Mouse (Mus musculus) left cerebral cortex, adult 2 months (tissue): ENCODE results near the gene Cdca7l. TPM values are rescaled to one million over a fixed set of nuclear protein-coding genes. Genes with fewer than 3 reads are reported as not detected.

ENCODE experiments used
- DNase-seq, 2 experiments: peaks; one replicate each; pipeline ENCODE4 v3.0.0; 2021 to 2022; ENCODE audit warnings: low spot score in 2 of 2, mixed read lengths in 1 of 2; ENCODE audit errors: extremely low spot score in 1 of 2
- H3K27ac ChIP-seq: fragments of 200-600 bp; 2 replicates; pipeline ENCODE4 v1.8.1; 2022
- H3K4me3 ChIP-seq: fragments of 200-600 bp; 2 replicates; pipeline ENCODE4 v1.8.1; 2022
- CTCF ChIP-seq: fragments of 200-600 bp; IDR thresholded peaks from 2 replicates; pipeline ENCODE4 v1.8.1; 2022; ENCODE audit warnings: antibody characterized with exemption, mild to moderate bottlenecking, moderate library complexity
- intact Hi-C: fragments of 180-260 bp; cut with DNase I; formaldehyde crosslinking; loops from one replicate; pipeline ENCODE4 v1.15.1; 2025
- total RNA-seq, 2 experiments: library from RNA; stranded (reverse); gene quantifications; 2 replicates each; pipeline ENCODE4 v1.2.3; 2021

Cdca7l gene
- total RNA-seq, 2 experiments from 2014 or later = 1.1 to 1.3 TPM

DNA sequence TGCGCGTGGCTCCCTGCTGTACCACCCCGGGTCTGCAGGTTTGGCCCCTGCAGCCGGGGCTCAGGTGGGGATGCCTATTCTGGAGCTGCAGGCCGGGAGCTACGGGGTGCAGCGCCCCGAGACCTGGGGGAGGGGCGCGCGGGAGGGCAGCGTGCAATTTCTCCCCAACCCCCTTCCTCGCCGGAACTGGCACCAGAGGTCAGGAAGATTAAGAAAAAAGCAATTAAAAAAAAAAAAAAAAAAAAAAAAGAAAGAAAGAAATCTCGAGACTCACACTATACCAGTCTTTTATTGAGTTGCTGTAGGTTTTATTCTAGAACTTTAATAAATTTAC, 40.0 kb downstream of the Cdca7l start:
- intact Hi-C loops = no loop called here
- H3K4me3 ChIP-seq = peak overlapping the region; percentile 80
- no peak for TF ChIP-seq CTCF
- no peak for DNase-seq
- no peak overlapping the region for H3K27ac ChIP-seq

DNA sequence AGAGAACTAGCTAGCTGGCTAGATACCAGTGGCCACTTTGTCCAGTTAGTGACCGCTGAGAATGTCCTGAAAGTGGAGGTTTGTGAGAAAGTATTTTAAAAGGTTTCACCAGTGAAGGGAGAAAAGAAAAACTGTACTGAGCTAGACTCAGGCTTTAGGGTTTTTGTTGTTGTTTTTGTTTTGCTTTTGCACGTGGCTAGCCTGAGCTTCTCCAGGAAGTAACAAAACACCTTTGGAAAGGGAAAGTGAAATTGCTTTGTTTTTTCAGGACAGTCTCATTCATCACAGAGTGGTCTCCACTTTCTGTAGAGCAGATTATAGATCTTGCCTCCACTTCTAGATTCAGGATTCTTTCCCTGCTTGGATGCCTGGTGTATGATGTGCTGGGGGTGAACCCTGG, 40.8 kb downstream of the Cdca7l start:
- Histone ChIP-seq H3K27ac (no peak overlapping the region), H3K4me3 (no peak overlapping the region)
- TF ChIP-seq CTCF = no peak
- intact Hi-C loops = no loop called here
- DNase-seq = no peak

DNA sequence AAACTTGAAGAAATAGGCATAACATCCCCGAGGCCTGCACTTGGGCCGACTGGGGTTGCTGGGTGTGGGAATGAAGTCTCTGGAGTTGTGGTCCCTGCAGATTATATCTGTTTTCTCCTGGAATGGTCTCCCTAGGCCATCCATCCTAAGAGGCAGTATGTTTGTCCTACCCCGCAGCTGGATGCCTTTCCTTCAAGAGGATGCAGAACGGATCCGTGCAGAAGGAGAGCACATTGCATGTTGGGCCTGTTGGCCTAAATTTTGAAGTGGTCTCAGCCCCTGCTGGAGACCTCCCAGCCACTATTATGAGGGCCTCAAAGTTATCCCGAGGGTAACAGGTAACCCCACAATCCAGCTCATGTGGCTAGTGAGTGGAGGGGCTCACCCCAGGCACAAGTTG, 44.5 kb downstream of the Cdca7l start:
- intact Hi-C loops = no loop called here

DNA sequence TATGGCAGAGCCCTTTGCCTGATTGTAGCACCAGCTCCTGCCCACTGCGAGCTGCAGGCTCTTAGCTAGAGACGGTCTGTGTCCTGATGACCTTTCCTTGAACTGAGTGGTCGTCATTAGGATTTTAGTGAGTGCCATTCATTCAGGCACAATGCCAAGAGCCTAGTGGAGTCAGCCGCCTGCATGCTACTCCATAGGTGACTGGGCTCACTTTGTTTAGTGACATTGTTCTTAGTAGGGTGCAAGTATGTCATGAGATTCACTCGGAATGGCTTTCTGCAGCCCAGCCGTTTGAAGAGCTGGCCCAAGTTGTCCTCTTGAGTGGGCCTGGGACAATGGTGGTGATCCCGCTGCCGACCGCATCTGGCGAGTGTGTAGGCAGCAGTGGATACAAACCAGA, 46.4 kb downstream of the Cdca7l start:
- H3K4me3 ChIP-seq = no peak overlapping the region
- no peak overlapping the region for H3K27ac ChIP-seq
- TF ChIP-seq CTCF = no peak
- DNase-seq = no peak
- intact Hi-C loops = loop anchor here (5.0 kb wide), 1 partner anchor 78 kb away; no protein-coding TSS in a partner anchor

More for the DNA sequence above, 44.5 kb downstream of the Cdca7l start:
- DNase-seq = no peak
- Histone ChIP-seq H3K27ac (no peak overlapping the region), H3K4me3 (no peak overlapping the region)
- no peak for TF ChIP-seq CTCF

DNA sequence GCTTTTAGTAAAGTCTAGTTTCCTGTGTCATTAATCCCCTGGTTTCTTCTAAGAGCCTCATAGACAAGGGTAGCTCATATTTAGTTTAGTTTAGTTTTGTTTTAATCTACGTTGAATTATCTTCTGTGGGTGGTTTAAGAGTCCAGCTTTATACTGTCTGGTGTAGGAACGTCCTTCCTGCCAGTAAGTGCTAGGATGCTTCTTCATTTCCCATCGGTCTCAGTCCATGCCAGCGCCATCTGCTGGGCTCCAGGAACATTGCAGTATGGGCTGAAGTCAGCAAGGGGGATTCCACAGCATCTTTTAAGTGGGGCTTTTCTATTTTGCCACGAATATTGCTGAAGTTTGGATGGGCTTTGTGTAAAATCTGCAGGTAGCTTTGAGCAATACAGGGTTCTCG, 49.2 kb downstream of the Cdca7l start:
- peak; percentile 54 to 66 for DNase-seq
- H3K27ac ChIP-seq = no peak overlapping the region
- intact Hi-C loops = loop anchor here (1.0 to 5.0 kb wide), 3 partner anchors 33 to 469 kb away; no protein-coding TSS in a partner anchor
- TF ChIP-seq CTCF = peak; percentile 97
- H3K4me3 ChIP-seq = no peak overlapping the region

DNA sequence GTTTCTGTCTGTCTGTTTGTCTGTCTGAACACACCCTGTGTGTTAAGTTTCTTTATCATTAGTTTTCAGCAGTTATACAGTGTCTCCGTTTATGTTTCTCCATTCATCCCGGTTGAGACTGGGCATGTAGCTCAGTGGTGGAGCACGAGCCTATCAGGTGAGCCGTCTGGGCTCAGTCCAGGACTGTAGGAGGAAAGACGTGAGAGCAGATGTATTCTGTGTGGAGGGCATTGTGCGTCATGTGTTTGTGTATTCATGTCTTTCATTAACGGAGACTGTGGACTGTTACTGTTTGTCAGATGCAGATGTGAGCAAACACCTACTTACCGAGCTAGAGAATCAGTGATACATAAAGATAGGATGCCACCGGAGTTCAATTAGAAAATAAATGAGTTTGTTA, 52.9 kb downstream of the Cdca7l start:
- intact Hi-C loops = no loop called here
- Histone ChIP-seq H3K27ac (no peak overlapping the region), H3K4me3 (no peak overlapping the region)
- no peak for DNase-seq
- TF ChIP-seq CTCF = no peak

DNA sequence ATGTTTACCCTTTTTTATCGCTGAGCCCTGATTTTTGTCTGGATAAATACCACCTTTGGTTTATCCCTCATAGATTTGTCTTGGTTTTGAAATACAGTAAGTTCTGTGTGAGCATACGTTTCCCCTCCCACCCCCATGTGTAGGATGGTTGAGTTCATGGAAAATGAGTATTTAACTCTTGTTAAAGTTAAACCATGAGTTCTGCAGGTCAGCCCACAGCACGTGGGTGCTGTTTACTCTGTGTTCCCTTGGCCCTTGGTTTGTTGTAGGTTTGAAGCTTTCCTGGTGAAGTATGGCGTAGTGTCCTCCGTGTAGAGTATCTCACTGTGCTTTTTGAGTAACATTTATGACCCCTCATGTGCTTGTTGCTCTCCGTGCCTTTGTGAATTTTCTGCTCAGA, 53.8 kb downstream of the Cdca7l start:
- no peak for DNase-seq
- intact Hi-C loops = no loop called here
- Histone ChIP-seq H3K27ac (no peak overlapping the region), H3K4me3 (no peak overlapping the region)
- TF ChIP-seq CTCF = no peak

DNA sequence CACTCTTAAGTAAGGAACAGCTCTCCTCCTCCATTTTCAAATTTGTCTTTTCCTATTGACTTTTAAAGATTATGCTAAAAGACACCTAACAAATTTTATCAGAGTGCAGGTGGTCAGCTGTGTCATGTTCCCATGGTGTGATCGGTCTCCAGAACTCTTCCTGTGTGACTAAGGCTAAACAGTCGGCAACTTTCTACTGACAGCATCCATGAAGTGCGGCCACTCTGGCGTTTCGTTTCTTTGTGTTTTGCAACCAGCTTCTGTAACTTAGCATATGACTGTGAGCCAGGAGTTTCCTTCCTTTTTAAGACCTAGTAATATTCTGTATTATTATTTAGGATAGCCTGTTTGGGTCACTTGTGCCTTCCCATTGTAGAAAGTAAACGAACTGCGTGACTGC, 56.8 kb downstream of the Cdca7l start:
- DNase-seq = no peak
- TF ChIP-seq CTCF = no peak
- Histone ChIP-seq H3K27ac (no peak overlapping the region), H3K4me3 (no peak overlapping the region)
- intact Hi-C loops = no loop called here

DNA sequence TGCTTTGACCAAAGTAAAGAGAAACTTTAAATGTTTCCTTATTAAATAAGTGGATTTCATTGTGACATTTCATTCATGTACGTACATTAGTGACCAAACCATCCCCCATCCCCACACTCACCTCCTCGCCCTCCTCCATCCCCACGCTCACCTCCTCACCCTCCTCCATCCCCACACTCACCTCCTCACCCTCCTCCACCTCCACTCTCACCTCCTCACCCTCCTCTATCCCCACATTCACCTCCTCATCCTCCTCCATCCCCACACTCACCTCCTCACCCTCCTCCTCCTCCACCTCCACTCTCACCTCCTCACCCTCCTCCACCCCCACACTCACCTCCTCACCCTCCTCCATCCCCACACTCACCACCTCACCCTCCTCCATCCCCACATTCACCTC, 57.2 kb downstream of the Cdca7l start:
- H3K4me3 ChIP-seq = no peak overlapping the region

DNA sequence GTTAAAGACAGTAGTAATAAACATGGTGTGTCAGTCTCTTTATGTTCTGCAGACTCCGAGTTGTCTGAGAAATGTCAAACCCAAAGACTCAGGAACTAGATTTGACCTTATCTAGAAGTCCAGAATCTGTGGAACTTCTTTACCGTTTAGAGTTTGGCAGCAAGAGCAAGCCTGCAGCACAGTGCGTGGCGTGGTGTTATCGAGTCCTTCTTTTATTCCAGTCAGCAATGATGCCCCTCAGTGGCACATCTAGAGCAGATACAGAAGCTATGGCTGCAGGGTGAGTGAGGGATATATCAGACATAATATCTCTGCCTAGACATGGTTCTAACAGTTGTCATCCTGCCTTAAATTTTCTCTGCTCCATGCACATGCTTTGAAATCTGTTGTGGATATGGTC, 58.6 kb downstream of the Cdca7l start:
- intact Hi-C loops = no loop called here
- no peak for TF ChIP-seq CTCF
- no peak for DNase-seq
- Histone ChIP-seq H3K27ac (no peak overlapping the region), H3K4me3 (no peak overlapping the region)

More for the DNA sequence above, 57.2 kb downstream of the Cdca7l start:
- no peak for DNase-seq
- TF ChIP-seq CTCF = no peak
- no peak overlapping the region for H3K27ac ChIP-seq
- intact Hi-C loops = no loop called here

DNA sequence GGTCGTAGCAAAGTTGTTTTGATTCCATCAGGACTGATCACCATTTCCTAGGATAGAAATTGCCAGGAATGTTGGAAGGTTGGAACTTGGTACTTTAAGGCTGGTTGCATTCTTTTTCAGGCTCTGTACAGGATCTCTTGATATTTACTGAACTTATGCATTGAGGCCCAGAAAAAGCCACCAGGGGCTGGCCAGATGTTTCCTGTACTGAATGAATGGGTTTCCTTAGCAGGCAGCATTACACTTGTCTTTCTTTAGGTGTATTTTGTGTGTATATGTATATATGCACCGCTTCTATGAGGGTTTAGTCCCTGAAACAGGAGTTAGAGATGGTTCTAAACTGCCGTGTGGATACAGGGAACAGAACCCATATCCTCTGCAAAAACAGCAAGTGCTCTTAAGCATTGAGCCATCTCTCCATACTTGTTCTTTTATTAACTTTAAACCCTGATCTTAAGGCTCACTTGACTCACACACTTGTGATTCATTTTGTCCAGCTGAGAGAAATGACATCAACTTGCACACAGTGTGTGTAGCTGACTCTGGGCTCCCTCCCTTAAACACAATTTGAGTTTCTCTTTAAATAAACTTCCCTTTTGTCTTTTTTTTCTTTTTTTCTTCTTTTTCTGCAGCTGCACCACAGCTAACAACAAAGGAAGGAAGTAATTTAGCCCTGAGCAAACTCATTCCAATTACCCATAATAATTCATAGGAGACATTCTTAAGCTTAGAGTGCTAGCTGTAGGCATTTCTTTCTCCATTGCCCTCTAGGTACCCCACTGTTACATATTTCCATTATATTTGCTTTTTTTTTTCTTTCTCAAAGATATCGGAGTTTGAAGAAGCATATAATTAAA, 63.8 kb downstream of the Cdca7l start:
- TF ChIP-seq CTCF = no peak
- Histone ChIP-seq H3K4me3 (no peak overlapping the region), H3K27ac (no peak overlapping the region)
- intact Hi-C loops = no loop called here
- no peak for DNase-seq

DNA sequence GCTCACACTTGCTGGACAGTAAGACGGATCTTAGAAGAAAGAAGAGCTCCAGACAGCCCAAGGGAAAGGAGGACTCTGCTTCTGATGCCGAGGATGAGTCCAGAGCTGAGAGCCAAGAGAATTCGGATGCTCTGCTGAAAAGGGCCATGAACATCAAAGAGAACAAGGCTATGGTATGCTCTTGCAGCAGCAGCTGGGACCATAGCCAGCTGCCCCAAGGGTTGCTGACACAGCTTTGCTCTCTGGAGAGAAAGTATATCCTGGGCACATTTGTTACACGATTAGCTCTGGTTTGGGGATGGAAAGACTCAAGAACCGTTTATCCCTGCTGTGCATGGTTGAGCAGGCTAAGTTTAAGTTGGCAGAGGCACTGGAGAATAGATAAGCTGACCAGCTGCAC, 68.2 kb downstream of the Cdca7l start:
- no peak overlapping the region for H3K27ac ChIP-seq
- TF ChIP-seq CTCF = no peak
- no peak overlapping the region for H3K4me3 ChIP-seq
- intact Hi-C loops = no loop called here
- no peak for DNase-seq

DNA sequence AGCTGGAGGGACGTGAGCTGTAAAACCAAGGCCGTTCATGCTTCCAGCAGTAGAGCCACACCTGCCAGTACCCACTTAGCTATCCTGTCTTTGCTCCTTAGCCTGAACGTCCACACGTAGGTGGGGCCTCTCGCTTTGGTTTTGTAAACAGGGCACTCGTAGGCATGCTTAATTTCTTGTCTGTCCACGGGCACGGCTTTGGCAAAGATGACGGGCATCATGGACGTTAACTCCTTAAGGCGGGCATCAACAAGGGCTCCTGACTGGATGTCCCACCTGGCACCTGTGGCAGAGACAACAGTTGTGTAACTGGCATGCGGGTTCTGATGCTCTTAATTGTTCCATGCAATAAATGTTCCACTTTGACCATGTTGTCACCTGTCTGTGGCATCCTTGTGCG, 74.3 kb downstream of the Cdca7l start:
- intact Hi-C loops = no loop called here
- no peak overlapping the region for H3K27ac ChIP-seq
- H3K4me3 ChIP-seq = no peak overlapping the region
- no peak for DNase-seq
- TF ChIP-seq CTCF = no peak
